Mouse (Mus musculus) neural tube, embryonic 10.5 days (tissue): ENCODE data around the gene Pou2f3.
"Not testable (repeated sequence)": the region's sequence is repeated elsewhere in the genome, so short reads cannot be mapped to it uniquely, and the experiment has no call there.

Source experiments
- DNase-seq: peaks from one replicate; pipeline ENCODE4 v3.0.0-alpha.2; 2017; ENCODE audit warnings: low spot score; ENCODE audit errors: extremely low spot score

Gene Pou2f3

DNA sequence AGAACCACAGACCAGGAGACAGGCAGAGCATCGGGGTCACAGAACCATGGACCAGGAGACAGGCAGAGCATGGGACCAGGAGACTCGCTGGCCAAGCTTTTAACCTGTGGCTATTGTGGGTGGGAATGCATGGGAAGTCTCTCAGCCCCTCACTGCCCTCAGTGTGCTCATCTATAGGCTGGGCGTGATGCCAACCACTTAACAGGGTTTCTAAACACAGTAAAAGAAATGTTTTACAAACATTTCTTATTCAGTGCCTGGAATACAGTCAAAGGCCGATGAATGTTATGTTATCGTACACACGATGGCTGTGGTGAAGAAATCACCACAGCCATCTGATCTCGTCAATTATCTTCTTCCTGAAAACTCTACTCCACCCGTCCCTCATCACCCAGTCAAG is 43.1 kb downstream of the Pou2f3 start:
- no peak for DNase-seq

DNA sequence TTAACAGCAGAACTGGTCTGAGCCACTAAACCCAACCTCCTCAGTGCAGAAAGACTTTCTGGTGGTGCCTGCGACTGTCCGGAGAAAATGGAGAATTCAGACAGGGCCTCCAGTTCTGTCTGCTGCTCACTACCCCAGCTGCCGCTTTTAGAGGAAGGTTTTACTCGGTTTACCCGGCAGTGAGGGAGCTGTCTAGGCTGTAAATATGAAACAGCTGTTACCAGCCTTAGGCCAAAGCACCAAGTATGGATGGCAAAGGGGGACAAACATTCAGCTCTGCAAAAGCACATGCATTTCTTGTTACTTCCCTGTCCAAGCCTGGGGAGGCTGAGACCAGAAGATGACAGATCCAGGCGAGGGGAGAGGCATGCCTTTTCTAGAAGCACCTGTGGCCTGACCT is 43.8 kb downstream of the Pou2f3 start:
- DNase-seq = no peak

DNA sequence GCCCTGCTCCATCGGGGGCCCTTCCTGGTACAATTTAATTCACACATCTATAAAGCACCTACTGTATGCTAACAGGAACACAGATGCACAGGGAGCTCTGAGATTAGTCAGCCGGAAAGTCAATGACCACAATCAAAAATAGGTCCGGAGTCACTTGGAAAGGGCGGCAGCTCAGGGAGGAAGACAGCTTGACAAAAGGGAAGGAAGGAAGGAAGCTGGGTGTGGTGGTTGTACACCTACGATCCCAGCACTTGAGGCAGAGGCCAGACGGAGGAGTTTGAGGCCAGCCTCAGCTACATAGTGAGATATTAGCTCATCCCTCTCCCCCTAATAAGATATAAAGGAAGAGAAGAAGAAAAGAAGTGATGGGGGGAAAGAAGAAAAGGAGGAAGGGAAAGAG is 54.2 kb downstream of the Pou2f3 start:
- DNase-seq = no peak

GRCm38 (mm10) chr9:43151779-43152178 is 58.4 kb downstream of the Pou2f3 start:
- no peak for DNase-seq

- no peak for DNase-seq
Measured at GRCm38 (mm10) chr9:43150957-43151356, 59.2 kb downstream of the Pou2f3 start.

- no peak for DNase-seq
Measured at GRCm38 (mm10) chr9:43150075-43150474, 60.1 kb downstream of the Pou2f3 start.

GRCm38 (mm10) chr9:43149498-43149897 is 60.7 kb downstream of the Pou2f3 start:
- DNase-seq = no peak

GRCm38 (mm10) chr9:43145196-43145595 is 65.0 kb downstream of the Pou2f3 start:
- no peak for DNase-seq

GRCm38 (mm10) chr9:43144206-43144810 is 65.9 kb downstream of the Pou2f3 start:
- DNase-seq = no peak

- peak; percentile 66 for DNase-seq
Measured at GRCm38 (mm10) chr9:43141839-43142238, 68.3 kb downstream of the Pou2f3 start.

- no peak for DNase-seq
Measured at GRCm38 (mm10) chr9:43133525-43133924, 76.6 kb downstream of the Pou2f3 start.

GRCm38 (mm10) chr9:43132380-43132779 is 77.8 kb downstream of the Pou2f3 start:
- DNase-seq = no peak

DNA sequence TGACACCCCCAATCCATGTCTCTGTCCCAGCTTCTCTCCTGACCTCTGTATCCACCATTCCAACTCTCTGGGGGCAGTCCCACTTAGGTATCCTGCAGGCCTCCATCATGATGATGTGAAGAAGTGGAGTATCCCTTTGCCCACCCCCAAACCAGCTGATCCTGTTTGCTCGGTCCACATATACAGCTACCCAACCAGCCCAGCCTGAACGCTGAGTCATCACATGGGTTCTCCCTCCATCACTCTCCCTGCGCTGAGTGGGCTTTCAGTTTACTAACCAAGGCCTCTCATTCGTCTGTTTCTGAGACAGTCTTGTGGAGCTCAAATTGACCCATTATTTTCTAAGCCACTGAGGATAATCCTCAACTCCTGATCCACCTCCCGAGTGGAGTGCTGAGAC is 78.2 kb downstream of the Pou2f3 start:
- DNase-seq = no peak

DNA sequence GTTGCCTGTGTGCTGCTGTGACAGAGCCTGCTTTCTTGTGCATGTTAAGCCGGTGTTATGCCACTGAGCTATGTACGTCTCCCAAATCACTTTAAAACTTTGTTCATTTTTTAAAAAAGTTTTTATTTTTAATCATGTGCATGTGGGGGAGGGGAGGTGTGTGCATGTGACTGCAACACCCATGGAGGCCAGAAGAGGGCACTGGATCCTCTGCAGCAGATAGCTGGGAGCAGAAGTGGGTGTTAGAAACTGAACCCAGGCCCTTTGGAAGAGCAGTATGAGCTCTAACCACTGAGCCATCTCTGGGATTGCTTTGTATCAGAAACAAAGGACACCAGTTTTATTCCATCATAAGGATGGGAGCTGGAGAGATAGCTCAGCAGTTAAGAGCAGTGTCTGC is 79.5 kb downstream of the Pou2f3 start:
- DNase-seq = no peak

- DNase-seq = no peak
Measured at GRCm38 (mm10) chr9:43127101-43127787, 82.9 kb downstream of the Pou2f3 start.

DNA sequence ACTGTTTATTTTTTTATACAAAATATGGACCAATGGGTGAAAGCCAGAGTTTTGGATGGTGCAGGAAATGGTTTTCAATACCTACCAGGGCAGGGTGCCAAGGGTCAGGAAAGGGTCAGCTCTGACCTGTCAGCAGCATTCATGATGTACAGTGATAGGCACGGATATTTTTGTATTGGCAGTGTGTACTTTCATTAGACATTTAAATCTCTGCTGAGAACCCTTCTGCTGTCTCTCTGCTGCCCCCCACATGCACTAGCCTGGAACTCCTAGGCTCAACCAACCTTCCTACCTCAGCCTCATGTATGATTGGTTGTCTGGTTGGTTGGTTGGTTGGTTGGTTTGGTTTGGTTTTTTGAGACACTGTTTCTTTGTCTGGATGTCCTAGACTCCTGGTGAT is 87.8 kb downstream of the Pou2f3 start:
- DNase-seq = no peak

- DNase-seq = not testable (repeated sequence)
Measured at GRCm38 (mm10) chr9:43121948-43122347, 88.2 kb downstream of the Pou2f3 start.

- no peak for DNase-seq
Measured at GRCm38 (mm10) chr9:43116997-43117336, 93.2 kb downstream of the Pou2f3 start.

DNA sequence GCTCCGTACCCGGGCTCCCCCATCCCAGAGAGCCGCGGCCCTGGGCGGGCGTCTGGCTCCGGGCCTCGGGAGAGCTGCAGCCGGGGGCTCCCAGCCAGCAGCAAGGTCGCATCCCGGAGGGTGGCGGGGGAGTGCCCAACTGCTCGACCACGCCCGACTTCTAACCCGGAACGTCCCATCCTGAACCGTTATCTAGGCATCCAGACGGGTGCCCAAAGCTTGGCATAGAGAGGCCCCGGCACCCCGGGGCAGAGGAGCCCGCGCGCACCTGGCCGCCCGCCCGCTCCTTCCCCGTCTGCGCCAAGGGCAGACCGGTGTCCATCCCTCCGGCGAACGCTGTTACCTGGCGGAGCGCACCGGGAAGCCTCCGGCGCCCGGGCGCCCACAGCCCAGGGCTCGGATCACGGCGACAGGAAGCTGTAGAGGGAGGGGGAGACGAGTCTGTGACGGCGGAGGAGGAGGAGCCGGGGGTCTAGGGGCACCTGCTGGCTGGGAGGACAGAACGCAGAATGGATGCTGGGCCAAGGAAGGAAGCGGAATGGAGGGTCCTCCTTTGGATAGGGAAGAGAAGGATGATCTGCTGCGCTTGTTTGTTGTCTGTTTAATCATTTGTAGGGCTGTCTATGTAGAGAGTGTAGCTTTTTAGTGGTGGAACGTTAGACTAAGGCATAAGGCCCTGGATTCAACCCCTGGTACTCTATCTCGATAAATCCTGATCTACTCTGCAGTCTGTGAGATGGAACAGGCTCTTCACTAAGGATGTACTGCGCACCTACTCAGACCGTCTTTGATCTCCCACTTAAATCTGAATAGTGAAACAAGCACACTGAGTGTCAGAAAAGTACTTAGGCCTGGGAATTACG is 93.8 kb downstream of the Pou2f3 start, which contains the start of gene Tmem136:
TSS of gene Tmem136 (minus strand) at position 437 of the 863 bp plus-strand sequence.
- DNase-seq = peak; percentile 75

DNA sequence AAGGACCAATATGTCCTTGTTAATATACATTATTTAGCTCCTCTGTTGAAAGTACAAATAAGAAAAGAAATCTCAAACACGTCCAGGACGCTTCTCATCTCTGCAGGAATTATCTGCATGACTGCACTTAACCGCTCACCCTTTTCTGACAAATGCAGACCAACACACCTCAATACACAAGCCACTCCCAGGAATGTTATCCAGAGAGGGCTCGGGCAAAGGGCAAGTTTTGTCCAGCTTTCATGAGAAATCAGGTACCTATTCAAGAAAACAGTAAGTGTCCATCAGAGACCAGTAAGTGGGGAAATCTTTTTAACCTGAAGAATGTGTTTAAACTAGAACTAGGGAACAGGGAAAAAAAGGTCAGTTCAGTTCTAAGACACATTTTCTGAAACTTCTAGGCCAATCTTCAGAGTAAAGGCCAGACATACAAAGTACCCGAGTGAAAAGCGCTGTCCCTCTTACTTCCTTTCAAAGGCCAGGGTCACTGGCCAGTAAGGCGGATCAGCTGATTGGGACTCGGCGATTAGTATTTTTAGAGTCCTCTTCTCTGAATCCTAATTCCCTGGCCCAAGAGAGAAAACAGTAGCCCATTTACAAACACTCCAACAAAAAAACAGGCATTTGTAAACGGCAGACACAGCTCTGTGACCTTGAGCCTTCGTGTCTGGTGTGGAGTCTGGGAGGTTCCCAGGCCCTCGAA is 94.6 kb downstream of the Pou2f3 start:
- no peak for DNase-seq

GRCm38 (mm10) chr9:43114833-43115232 is 95.3 kb downstream of the Pou2f3 start:
- no peak for DNase-seq
